Mouse (Mus musculus): ENCODE measurements around the gene Golm1. TPM values are rescaled to one million over a fixed set of nuclear protein-coding genes. Genes with fewer than 3 reads are reported as not detected.

Gene Golm1
- polyA plus RNA-seq, 1 experiment from 2014 or later: 37.9 TPM

DNA sequence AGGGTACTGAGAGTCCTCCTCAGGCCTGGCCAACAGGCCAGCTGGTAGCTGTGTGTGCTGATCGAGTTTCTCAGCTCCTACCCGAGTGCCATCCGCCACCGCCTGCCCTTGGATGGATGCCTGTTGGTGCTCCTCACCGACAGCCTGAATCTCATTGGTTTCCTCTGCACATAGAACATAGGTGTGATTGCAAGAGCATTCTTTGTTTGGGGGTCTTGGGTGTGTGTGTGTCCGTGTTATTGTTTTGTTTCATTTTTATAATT, 35.5 kb downstream of the Golm1 start:
- Histone ChIP-seq H3K9me3 (replicated peaks) (no peaks in the 10 kb centered on the region), H3K36me3 (peaks cover 59% of the 10 kb centered on the region), H3K4me1 (no peaks in the 10 kb centered on the region), H3K4me2 (no peak overlapping the region), H3K27me3 (no peaks in the 10 kb centered on the region), H3K27ac (no peak overlapping the region), H3K9ac (no peak overlapping the region), H3K4me3 (replicated peaks) (no peak overlapping the region)
- no peak for ATAC-seq (replicated peaks; ENCODE audit: low FRiP score)
- WGBS: 79% methylated on average over 6 of the region's 6 CpGs

GRCm38 (mm10) chr13:59639368-59640177, 36.0 kb downstream of the Golm1 start:
- 88% methylated on average over 16 of the region's 16 CpGs for WGBS
- H3K4me1 ChIP-seq: no peaks in the 10 kb centered on the region
- no peaks in the 10 kb centered on the region for H3K9me3 ChIP-seq (replicated peaks)
- H3K9ac ChIP-seq: no peak overlapping the region
- peaks cover 62% of the 10 kb centered on the region for H3K36me3 ChIP-seq
- no peak overlapping the region for H3K4me3 ChIP-seq (replicated peaks)
- H3K4me2 ChIP-seq: no peak overlapping the region
- no peaks in the 10 kb centered on the region for H3K27me3 ChIP-seq
- ATAC-seq (replicated peaks; ENCODE audit: low FRiP score): no peak
- H3K27ac ChIP-seq: no peak overlapping the region

DNA sequence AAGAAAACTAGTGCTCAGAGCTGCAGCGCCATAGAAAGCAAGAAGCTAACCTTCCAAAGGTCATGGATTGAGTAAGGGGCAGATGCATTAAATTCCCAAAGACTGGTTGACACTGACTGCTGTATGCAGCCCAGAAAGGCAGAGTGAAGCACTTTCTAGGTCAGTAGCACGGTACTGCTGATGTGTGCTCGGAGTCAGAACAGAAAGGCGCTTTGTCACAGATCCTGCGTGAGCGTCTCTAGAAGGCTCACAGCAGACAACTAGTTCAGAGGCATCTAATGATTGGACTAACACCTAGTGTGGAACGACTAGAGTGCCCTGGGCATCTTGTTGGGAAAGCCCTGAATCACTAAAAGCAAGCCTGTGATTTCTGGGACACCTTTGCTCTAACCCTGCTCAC, 37.8 kb downstream of the Golm1 start:
- 87% methylated on average over 7 of the region's 7 CpGs for WGBS
- no peaks in the 10 kb centered on the region for H3K27me3 ChIP-seq
- H3K36me3 ChIP-seq: peaks cover 76% of the 10 kb centered on the region
- H3K9me3 ChIP-seq (replicated peaks): no peaks in the 10 kb centered on the region
- H3K4me3 ChIP-seq (replicated peaks): no peak overlapping the region
- no peak overlapping the region for H3K4me2 ChIP-seq
- no peak overlapping the region for H3K9ac ChIP-seq
- no peaks in the 10 kb centered on the region for H3K4me1 ChIP-seq
- H3K27ac ChIP-seq: no peak overlapping the region
- ATAC-seq (replicated peaks; ENCODE audit: low FRiP score): no peak

DNA sequence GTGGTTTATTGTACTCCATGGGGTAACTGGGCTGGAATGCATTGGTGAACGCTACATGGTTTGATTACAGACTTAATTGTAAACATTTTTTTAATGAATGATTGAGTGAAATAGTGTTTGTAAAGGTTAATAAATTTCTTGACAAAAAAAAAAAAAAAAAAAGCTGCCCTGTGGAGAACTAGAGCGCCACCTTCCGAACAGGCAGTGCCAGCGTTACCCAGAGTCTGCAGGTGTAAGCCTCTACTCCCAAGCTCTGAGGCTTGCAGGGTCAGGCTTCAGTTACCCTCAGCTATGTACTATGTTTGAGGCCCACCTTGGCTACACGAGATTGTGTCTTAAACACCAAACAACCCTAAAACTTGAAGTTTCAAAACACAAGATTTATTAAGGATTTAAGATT, 41.0 kb downstream of the Golm1 start:
- no peak overlapping the region for H3K27ac ChIP-seq
- no peak overlapping the region for H3K4me2 ChIP-seq
- H3K36me3 ChIP-seq: peaks cover 94% of the 10 kb centered on the region
- H3K9me3 ChIP-seq (replicated peaks): no peaks in the 10 kb centered on the region
- WGBS: 60% methylated on average over 5 of the region's 5 CpGs
- no peaks in the 10 kb centered on the region for H3K4me1 ChIP-seq
- H3K9ac ChIP-seq: no peak overlapping the region
- H3K4me3 ChIP-seq (replicated peaks): no peak overlapping the region
- no peaks in the 10 kb centered on the region for H3K27me3 ChIP-seq
- ATAC-seq (replicated peaks; ENCODE audit: low FRiP score): no peak

DNA sequence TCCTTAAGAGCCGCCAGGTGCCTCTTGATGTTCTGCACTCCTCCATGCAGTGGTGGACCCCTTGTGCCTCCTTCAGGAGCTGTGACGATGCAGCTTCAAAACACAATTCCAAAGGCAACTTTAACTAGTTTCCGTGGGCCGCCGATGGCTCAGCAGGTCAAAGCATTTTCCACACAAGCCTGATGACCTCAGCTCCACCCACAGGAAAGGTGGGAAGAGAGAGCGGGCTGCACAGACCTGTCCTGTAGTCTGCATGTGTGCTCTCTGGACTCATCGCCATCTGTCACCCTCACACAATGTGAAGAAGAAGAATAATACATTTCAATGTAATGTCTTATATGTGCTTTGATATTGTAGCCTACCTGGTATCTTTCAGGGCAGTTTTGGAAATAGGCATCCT, 48.9 kb downstream of the Golm1 start:
- WGBS: 81% methylated on average over 7 of the region's 7 CpGs
- no peak overlapping the region for H3K4me3 ChIP-seq (replicated peaks)
- H3K36me3 ChIP-seq: peaks cover 92% of the 10 kb centered on the region
- no peak overlapping the region for H3K9ac ChIP-seq
- no peaks in the 10 kb centered on the region for H3K9me3 ChIP-seq (replicated peaks)
- no peak overlapping the region for H3K4me2 ChIP-seq
- no peak overlapping the region for H3K27ac ChIP-seq
- H3K4me1 ChIP-seq: no peaks in the 10 kb centered on the region
- H3K27me3 ChIP-seq: no peaks in the 10 kb centered on the region
- ATAC-seq (replicated peaks; ENCODE audit: low FRiP score): no peak

DNA sequence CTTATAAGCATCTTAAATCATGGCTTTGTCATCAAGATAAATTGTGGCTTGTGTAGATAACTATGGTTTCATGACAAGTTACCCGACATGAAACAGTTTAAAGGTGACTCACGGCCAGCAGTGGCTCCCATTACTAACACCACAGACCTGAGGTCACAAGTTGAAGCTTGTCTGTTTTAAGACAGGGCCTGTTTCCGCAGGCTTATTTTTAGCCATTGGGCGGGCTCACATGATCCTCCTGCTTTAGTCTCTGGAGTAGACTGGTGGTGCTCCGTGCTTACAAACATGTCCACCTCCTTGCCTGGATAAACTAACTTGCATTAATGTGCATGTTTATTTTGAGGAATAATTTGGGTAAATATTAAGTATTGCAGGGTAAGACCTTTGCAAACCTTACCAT, 50.7 kb downstream of the Golm1 start:
- H3K4me1 ChIP-seq: no peaks in the 10 kb centered on the region
- H3K27me3 ChIP-seq: no peaks in the 10 kb centered on the region
- 40% methylated on average over 5 of the region's 5 CpGs for WGBS
- no peaks in the 10 kb centered on the region for H3K9me3 ChIP-seq (replicated peaks)
- no peak for ATAC-seq (replicated peaks; ENCODE audit: low FRiP score)
- no peak overlapping the region for H3K4me2 ChIP-seq
- no peak overlapping the region for H3K4me3 ChIP-seq (replicated peaks)
- H3K36me3 ChIP-seq: peaks cover 92% of the 10 kb centered on the region
- H3K27ac ChIP-seq: no peak overlapping the region
- no peak overlapping the region for H3K9ac ChIP-seq

GRCm38 (mm10) chr13:59624389-59624788, 51.2 kb downstream of the Golm1 start:
- ATAC-seq (replicated peaks; ENCODE audit: low FRiP score): no peak
- H3K9me3 ChIP-seq (replicated peaks): no peaks in the 10 kb centered on the region
- H3K27me3 ChIP-seq: no peaks in the 10 kb centered on the region
- H3K4me2 ChIP-seq: no peak overlapping the region
- WGBS: 66% methylated on average over 3 of the region's 3 CpGs
- H3K4me1 ChIP-seq: no peaks in the 10 kb centered on the region
- no peak overlapping the region for H3K4me3 ChIP-seq (replicated peaks)
- H3K27ac ChIP-seq: no peak overlapping the region
- peaks cover 89% of the 10 kb centered on the region for H3K36me3 ChIP-seq
- no peak overlapping the region for H3K9ac ChIP-seq

DNA sequence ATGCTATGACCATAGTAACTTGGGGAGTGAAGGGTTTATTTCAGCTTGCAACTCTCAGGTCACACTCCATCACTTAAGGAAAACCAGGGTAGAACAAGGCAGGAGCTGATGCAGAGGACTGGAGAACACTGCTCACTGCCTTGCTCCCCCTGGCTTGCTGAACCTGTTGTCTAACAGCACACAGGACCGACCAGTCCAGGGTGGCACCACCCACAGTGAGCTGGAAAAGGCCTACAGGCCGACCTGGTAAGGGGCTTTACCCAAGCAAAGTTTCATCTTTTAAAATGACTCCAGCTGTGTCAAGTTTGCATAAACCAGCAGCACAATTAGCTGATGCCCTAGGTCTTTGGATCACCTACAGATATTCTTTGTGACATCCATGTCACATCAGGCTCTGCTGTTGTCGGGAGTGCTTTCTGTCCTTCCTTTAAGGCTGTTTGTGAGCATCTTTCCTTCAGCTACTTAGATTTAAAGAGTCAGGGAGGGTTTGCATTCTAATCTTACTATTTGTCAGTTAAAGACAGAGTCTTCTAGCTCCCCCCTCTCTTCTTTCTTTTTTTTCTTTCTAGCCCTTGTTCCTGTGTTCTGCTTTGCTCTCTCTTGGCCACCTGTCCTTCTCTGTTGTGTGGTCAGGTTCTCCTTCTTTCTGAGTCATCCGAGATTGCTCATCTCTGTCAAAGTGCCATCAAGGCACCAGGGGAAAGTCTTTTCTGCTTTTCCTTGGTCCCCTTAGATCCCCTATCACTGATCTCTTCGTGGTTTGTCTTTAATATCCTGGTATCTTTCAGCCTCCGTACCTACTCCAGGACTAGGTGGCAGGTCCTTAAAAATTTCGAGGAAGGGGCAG, 53.7 kb downstream of the Golm1 start:
- Histone ChIP-seq H3K27me3 (no peaks in the 10 kb centered on the region), H3K4me3 (replicated peaks) (no peak overlapping the region), H3K4me2 (no peak overlapping the region), H3K9me3 (replicated peaks) (no peaks in the 10 kb centered on the region), H3K27ac (no peak overlapping the region), H3K36me3 (peaks cover 88% of the 10 kb centered on the region), H3K9ac (no peak overlapping the region), H3K4me1 (no peaks in the 10 kb centered on the region)
- ATAC-seq (replicated peaks; ENCODE audit: low FRiP score): no peak
- 89% methylated on average over 7 of the region's 7 CpGs for WGBS

DNA sequence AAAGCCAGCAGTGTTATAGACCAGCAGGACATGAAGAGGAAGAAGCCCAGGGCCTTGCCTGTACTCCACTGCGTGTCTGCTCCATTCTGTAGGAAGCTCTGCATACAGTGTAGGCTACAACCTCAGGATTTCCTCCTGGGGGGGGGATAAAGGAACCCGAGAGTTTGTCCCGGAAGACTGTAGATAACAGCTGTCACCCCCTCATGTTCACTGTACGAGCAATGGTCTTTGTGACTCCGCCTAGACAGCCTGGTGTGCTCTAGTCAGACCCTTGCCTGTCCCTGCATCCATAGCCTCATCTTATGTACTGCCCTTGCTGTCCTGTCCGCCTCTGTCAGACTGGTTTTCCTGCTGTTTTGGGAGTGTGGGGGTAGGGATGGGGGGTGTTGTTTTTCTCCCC, 57.1 kb downstream of the Golm1 start:
- no peak overlapping the region for H3K27ac ChIP-seq
- WGBS: 85% methylated on average over 6 of the region's 6 CpGs
- peaks cover 78% of the 10 kb centered on the region for H3K36me3 ChIP-seq
- H3K9me3 ChIP-seq (replicated peaks): no peaks in the 10 kb centered on the region
- H3K9ac ChIP-seq: no peak overlapping the region
- H3K4me1 ChIP-seq: no peaks in the 10 kb centered on the region
- no peak overlapping the region for H3K4me3 ChIP-seq (replicated peaks)
- no peak overlapping the region for H3K4me2 ChIP-seq
- no peak for ATAC-seq (replicated peaks; ENCODE audit: low FRiP score)
- H3K27me3 ChIP-seq: no peaks in the 10 kb centered on the region

- Histone ChIP-seq H3K27me3 (no peaks in the 10 kb centered on the region), H3K27ac (no peak overlapping the region), H3K4me3 (replicated peaks) (no peak overlapping the region), H3K4me1 (no peaks in the 10 kb centered on the region), H3K9ac (no peak overlapping the region), H3K9me3 (replicated peaks) (no peaks in the 10 kb centered on the region), H3K36me3 (peaks cover 75% of the 10 kb centered on the region), H3K4me2 (no peak overlapping the region)
- WGBS: 86% methylated on average over 4 of the region's 4 CpGs
- no peak for ATAC-seq (replicated peaks; ENCODE audit: low FRiP score)
Observed at GRCm38 (mm10) chr13:59615554-59615953, 60.1 kb downstream of the Golm1 start.

GRCm38 (mm10) chr13:59615152-59615551, 60.5 kb downstream of the Golm1 start:
- H3K9ac ChIP-seq: no peak overlapping the region
- no peaks in the 10 kb centered on the region for H3K9me3 ChIP-seq (replicated peaks)
- H3K4me1 ChIP-seq: no peaks in the 10 kb centered on the region
- 89% methylated on average over 4 of the region's 4 CpGs for WGBS
- H3K36me3 ChIP-seq: peaks cover 75% of the 10 kb centered on the region
- H3K27me3 ChIP-seq: no peaks in the 10 kb centered on the region
- ATAC-seq (replicated peaks; ENCODE audit: low FRiP score): no peak
- no peak overlapping the region for H3K27ac ChIP-seq
- no peak overlapping the region for H3K4me2 ChIP-seq
- H3K4me3 ChIP-seq (replicated peaks): no peak overlapping the region

DNA sequence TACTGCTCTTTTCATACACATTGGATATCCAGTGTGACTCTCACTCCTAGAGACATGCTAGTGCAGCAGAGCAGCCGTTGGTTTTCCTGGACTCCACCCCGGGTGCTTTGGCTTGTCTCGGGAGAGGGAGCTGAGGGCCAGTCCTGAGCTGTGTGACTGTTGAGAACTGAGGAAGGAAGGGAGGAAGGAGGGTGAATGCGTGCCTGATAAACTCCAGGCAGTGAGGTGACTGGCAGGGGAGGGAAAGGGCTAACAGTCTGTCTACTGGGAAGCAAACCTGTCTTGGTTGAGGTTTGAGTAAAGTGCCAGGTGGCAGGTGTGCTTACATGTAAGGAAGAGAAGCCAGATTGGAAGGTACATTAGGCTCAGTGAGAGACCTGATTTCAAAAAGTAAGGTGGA, 61.7 kb downstream of the Golm1 start:
- H3K36me3 ChIP-seq: peaks cover 79% of the 10 kb centered on the region
- H3K4me3 ChIP-seq (replicated peaks): no peak overlapping the region
- H3K4me2 ChIP-seq: no peak overlapping the region
- H3K4me1 ChIP-seq: no peaks in the 10 kb centered on the region
- H3K9me3 ChIP-seq (replicated peaks): no peaks in the 10 kb centered on the region
- H3K9ac ChIP-seq: no peak overlapping the region
- H3K27ac ChIP-seq: no peak overlapping the region
- ATAC-seq (replicated peaks; ENCODE audit: low FRiP score): no peak
- H3K27me3 ChIP-seq: no peaks in the 10 kb centered on the region
- 79% methylated on average over 4 of the region's 4 CpGs for WGBS
